ENCODE assay signal across 10 mouse cellular contexts in the genomic region with DNA sequence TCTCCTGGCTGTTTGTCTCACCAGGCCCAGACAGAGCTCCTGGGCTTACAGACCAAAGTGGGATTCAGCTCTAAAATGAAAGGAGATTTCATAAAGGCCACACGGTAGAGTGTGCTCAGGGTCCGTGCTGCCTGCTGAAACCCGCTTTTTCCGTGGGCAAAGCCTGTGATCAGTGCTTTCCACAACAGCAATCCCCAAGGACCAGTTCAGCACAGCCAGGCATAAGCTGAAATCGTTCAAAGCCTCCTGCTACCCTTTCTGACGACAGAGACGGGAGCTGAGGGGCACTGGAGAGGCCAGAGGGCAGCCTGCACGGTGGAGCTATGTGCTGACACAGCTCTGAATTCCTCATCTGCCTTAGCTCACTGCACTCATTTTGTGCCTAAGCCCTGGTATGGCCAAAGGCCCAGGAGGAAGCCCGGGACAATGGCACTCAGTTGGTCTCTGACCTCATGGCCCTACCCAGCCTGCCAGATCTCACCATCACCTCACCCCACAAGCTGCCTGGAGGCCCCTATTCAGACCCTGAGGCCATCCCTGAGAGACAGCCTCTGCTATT. TPM values are rescaled to one million over a fixed set of nuclear protein-coding genes. Genes with fewer than 3 reads are reported as not detected.
DNase-seq lines count a peak whose midpoint lies in the region; ATAC-seq lines count a peak whose summit lies in the region.
"Had no signal": no experiment of that assay in that cellular context is flagged by ENCODE, and none has a peak within 500 bp of the region (broad histone marks: within the 10 kb centered on the region; RNA-seq: fewer than 3 reads in every experiment).

No protein-coding gene starts in this region.

- H3K4me2 ChIP-seq in forebrain, embryonic 12.5 days = no peak overlapping the region
- no peak overlapping the region for H3K4me2 ChIP-seq in lung, embryonic 15.5 days
- no peak overlapping the region for H3K4me2 ChIP-seq in midbrain, embryonic 11.5 days
- H3K4me2 ChIP-seq: embryonic facial prominence, embryonic 12.5 days had no signal

- H3K4me3 ChIP-seq in forebrain, embryonic 10.5 days = no peak overlapping the region
- no peak overlapping the region for H3K4me3 ChIP-seq in forebrain, embryonic 12.5 days (replicated peaks)
- no peak overlapping the region for H3K4me3 ChIP-seq in lung, embryonic 15.5 days
- H3K4me3 ChIP-seq in midbrain, embryonic 11.5 days (ENCODE audit: low read depth, low read length) = no peak overlapping the region
- H3K4me3 ChIP-seq: embryonic facial prominence, embryonic 12.5 days had no signal

- ATAC-seq in forebrain, embryonic 12.5 days (ENCODE audit: low FRiP score) = no peak
- ATAC-seq in lung, embryonic 15.5 days (ENCODE audit: borderline replicate concordance, extremely low read depth, low FRiP score, low TSS enrichment) = 0 out of 2 replicates have a peak, but pooled peaks have one; percentile 42
- ATAC-seq in midbrain, embryonic 11.5 days (ENCODE audit: low FRiP score) = no peak

- peaks cover 52% of the 10 kb centered on the region for H3K27me3 ChIP-seq in forebrain, embryonic 10.5 days (ENCODE audit: poor library complexity, severe bottlenecking)
- peaks cover 15% of the 10 kb centered on the region; the same call in 1 of the 2 replicates for H3K27me3 ChIP-seq in forebrain, embryonic 12.5 days
- H3K27me3 ChIP-seq in lung, embryonic 15.5 days = no peaks in the 10 kb centered on the region
- no peaks in the 10 kb centered on the region for H3K27me3 ChIP-seq in midbrain, embryonic 11.5 days (ENCODE audit: control insufficient read depth, insufficient read depth, low read length)
- H3K27me3 ChIP-seq: embryonic facial prominence, embryonic 12.5 days had no signal

- no peak overlapping the region for H3K9ac ChIP-seq in forebrain, embryonic 12.5 days
- H3K9ac ChIP-seq in lung, embryonic 15.5 days = no peak overlapping the region
- no peak overlapping the region for H3K9ac ChIP-seq in midbrain, embryonic 11.5 days (ENCODE audit: low read length)
- H3K9ac ChIP-seq: embryonic facial prominence, embryonic 12.5 days had no signal

- WGBS in forebrain, embryonic 10.5 days = 22% methylated on average over 9 of the region's 9 CpGs
- WGBS in forebrain, embryonic 12.5 days = 23% methylated on average over 9 of the region's 9 CpGs
- 37% methylated on average over 9 of the region's 9 CpGs for WGBS in lung, embryonic 15.5 days
- WGBS in midbrain, embryonic 11.5 days = 24% methylated on average over 9 of the region's 9 CpGs

- peak overlapping the region; percentile 70 for H3K27ac ChIP-seq in forebrain, embryonic 10.5 days
- H3K27ac ChIP-seq in forebrain, embryonic 12.5 days = no peak overlapping the region
- no peak overlapping the region for H3K27ac ChIP-seq in lung, embryonic 15.5 days
- H3K27ac ChIP-seq in midbrain, embryonic 11.5 days (ENCODE audit: low read depth, low read length) = no peak overlapping the region
- H3K27ac ChIP-seq: embryonic facial prominence, embryonic 12.5 days; stomach, postnatal 0 days had no signal

- H3K9me3 ChIP-seq in forebrain, embryonic 10.5 days = no peaks in the 10 kb centered on the region
- no peaks in the 10 kb centered on the region for H3K9me3 ChIP-seq in forebrain, embryonic 12.5 days
- H3K9me3 ChIP-seq in lung, embryonic 15.5 days = no peaks in the 10 kb centered on the region
- no peaks in the 10 kb centered on the region for H3K9me3 ChIP-seq in midbrain, embryonic 11.5 days (ENCODE audit: control insufficient read depth, low read length)
- H3K9me3 ChIP-seq: embryonic facial prominence, embryonic 12.5 days had no signal

- H3K4me1 ChIP-seq in forebrain, embryonic 10.5 days = peaks cover 27% of the 10 kb centered on the region
- peaks cover 12% of the 10 kb centered on the region for H3K4me1 ChIP-seq in forebrain, embryonic 12.5 days
- H3K4me1 ChIP-seq in lung, embryonic 15.5 days = no peaks in the 10 kb centered on the region
- no peaks in the 10 kb centered on the region for H3K4me1 ChIP-seq in midbrain, embryonic 11.5 days (ENCODE audit: control insufficient read depth, insufficient read depth, low read length)

- no peaks in the 10 kb centered on the region for H3K36me3 ChIP-seq in forebrain, embryonic 10.5 days (replicated peaks)
- H3K36me3 ChIP-seq in forebrain, embryonic 12.5 days (replicated peaks) = no peaks in the 10 kb centered on the region
- H3K36me3 ChIP-seq in lung, embryonic 15.5 days = no peaks in the 10 kb centered on the region
- H3K36me3 ChIP-seq in midbrain, embryonic 11.5 days (ENCODE audit: control insufficient read depth, insufficient read depth, low read length) = no peaks in the 10 kb centered on the region
- H3K36me3 ChIP-seq: embryonic facial prominence, embryonic 12.5 days had no signal

- peak; percentile 23 for DNase-seq in forebrain, embryonic 10.5 days (ENCODE audit: extremely low spot score, low spot score)
- no peak for DNase-seq in lung, adult 18-20 months
- peak; percentile 49 for DNase-seq in kidney, adult 18-20 months
- peak; percentile 88 for DNase-seq in midbrain, embryonic 11.5 days (ENCODE audit: low spot score, missing footprints)
- no peak for DNase-seq in urinary bladder, postnatal 14 days (ENCODE audit: low spot score)
- DNase-seq in gastrocnemius, postnatal 25 days = no peak

RNA-seq across cellular contexts. Expression of a gene that starts 10.5 kb away (rescaled TPM):
- polyA plus RNA-seq in forebrain, embryonic 10.5 days (2016; fragmentation: Nextera tagmentation; extraction: Ambion mirVana) = 0.20 and 0.43 TPM in 2 replicates
- 0.22 and 0.42 TPM in 2 replicates for polyA plus RNA-seq in forebrain, embryonic 12.5 days (2016; fragmentation: Nextera tagmentation; extraction: Ambion mirVana)
- polyA plus RNA-seq in lung, embryonic 15.5 days (2015; fragmentation: Nextera tagmentation; extraction: Ambion mirVana) = 0.44 and 0.77 TPM in 2 replicates
- polyA plus RNA-seq in midbrain, embryonic 11.5 days (2014; fragmentation: Nextera tagmentation; extraction: Ambion mirVana) = 0.16 and 0.33 TPM in 2 replicates
- total RNA-seq in gastrocnemius, postnatal 25 days (2021) = 10 to 100 TPM; 44.5 to 45.1 TPM

Comparison
In these comparisons a context has a peak if more than half of its experiments do, and no peak if none do; other contexts are left out.
1. DNase-seq: peak in forebrain, embryonic 10.5 days (single experiment), kidney, adult 18-20 months (single experiment) and midbrain, embryonic 11.5 days (single experiment); none in lung, adult 18-20 months (0 of 2), urinary bladder, postnatal 14 days (single experiment) and gastrocnemius, postnatal 25 days (single experiment).